Mouse (Mus musculus): ENCODE results near the gene Crtc3.

Gene Crtc3

DNA sequence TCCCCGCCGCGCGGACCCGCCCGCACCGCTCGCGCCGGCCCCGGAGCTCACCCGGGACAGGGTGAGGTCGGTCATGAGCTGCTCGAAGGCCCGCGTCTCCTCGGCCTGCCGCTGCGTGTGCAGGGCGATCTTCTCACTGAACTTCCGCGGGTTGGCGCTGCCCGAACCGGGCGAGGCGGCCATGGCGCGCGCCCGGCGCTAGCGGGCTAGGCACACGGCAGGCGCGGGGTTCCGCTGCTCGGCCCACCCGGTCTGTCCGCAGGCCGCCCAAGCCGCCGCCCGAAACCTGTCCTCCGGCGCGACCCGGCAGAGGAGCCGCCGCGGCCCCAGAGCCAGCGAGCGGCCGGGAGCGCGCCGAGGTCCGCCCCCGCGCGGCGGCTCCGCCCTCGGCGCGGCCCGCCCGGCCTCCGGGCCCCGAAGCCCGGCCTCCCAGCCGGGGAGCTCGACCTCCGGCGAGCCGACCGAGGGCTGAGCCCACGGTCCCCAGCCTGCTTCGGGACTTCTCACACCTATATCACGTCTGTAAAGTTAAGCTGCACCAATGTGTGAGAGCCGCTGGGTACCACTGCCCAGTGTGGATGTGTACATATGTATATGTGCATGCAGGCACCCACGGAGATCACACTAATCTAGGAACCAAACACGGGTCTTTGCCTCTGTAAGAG is at the start of gene Crtc3:
Gene Crtc3, minus strand, starts transcription at position 322 of the 665 bp plus-strand sequence.
- peak; percentile 55 for DNase-seq

DNA sequence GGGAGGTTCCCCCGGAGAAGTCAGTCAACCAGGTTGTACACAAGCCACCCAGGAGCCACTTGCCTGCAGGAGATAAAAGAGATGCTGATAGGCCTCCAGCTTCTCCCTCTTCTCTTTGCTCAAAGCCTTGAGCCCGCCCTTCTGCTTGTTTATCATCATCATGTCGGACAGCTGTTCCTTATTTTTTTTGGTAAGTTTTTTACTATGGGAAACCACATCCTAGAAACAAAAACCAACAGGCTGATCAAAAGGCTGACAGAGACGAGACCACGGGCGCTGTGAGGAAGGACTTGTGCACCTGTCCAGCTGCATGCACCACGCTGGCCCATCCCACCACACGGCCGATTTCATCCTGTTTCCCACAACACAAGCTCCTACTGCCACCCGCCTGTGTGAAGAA is 47.5 kb upstream of the Crtc3 start:
- DNase-seq, result no peak

DNA sequence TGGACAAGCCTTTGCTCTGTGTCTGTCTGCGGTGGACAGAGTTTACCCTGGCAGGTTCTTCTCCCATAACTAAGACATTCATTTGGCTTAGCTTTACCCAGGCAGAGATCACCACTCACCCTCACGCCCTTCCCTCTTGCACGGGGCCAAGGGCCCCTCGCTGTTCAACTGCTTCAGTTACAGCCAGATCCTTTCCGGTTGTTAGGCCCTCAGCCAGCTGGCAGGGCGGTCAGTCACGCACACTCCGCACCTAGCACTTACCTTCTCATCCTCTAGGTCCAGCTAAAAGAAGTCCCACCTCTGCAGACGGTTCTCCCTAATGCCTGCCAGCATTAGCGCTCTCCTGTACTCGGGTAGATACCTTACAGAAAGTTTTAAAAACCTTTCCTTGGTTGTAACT is 44.3 kb upstream of the Crtc3 start:
- DNase-seq, result no peak

DNA sequence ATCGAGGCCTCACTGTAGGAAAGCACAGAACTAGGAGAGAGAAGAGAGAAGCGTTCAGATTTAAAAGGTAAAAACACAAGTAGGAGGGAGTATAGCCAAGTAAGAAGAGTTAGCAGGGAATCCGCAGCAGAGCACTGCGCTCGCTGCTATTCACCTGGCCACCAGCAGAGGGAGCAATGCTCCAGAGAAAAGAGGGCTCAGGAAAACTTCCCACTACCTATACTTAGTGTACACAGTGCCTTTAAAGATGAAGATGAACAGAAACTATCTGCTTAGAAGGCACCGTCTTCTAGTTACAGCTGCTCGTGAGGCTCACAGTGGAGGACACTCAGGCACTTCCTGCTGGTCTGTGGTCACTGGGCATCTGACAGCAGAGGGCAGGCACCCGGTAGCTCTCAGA is 41.0 kb upstream of the Crtc3 start:
- DNase-seq, result peak; percentile 83

DNA sequence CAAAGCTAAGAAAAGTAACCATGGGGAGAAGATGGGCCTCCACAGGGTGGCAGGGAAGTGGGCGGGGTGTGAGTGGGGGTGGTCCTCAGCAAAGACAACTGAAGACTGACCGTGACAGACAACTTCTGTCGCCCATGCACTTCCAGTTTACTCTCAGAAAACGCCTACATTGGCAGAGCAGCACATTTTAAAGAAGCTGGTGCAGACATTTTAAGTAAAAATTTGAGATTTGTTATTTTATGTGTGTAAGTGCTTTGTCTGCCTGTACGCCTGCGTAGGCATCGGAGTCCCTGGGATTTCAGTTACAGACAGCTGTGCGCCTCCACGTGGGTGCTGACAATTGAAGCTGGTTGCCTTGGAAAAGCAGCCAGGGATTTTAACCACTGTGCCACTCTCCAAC is 32.4 kb upstream of the Crtc3 start:
- DNase-seq, result no peak

DNA sequence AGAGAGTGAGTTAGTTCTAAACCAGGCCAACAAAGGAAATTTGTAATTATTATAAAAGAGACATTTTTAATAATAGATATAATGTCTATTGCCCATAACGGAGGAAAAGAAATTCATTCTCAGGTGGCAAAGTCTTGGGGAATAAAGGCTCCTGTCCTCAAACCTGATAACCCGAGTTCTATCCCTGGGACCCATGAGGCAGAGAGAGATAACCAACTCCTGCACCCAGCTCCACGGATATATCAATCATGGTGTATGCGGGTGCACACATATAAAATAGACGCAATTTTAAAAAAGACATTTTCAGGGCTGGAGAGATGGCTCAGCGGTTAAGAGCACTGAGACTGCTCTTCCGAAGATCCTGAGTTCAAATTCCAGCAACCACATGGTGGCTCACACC is 30.9 kb upstream of the Crtc3 start:
- DNase-seq, result no peak

DNA sequence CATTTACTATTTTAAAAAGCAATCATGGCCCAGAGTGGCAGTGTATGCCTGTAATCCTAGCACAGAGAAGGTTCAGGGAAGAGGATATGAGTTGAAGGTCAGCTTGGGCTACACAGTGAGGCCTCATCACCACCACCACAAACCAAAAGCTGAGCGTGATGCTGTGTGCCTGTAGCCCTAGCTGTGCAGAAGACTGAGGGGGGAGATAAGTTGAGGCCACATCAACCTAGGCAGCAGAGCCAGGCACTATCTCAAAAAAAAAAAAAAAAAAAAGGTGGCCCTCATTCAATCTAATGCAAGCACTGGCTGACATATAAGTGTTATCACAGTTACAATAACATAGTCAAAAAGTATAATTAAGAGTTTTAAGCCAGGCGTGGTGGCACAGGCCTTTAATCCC is 30.4 kb upstream of the Crtc3 start:
- no peak for DNase-seq

DNA sequence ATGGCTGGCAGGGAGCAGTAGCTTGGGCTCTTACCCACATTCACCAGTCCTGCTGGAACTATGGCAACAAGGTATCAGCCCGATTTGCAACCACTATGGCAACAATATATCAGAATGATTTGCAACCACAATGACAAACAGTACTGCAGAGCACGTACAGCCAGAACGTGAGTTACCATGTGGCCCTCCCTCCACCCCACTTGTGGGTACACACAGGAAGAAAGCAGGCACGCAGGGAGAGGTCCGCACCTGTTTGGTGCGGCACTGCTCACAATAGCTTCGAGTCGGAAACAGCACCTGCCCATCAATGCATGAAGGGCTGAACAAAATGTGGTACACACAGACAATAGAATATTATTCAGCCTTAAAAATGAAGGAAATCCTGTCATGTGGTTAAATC is 29.8 kb upstream of the Crtc3 start:
- no peak for DNase-seq

DNA sequence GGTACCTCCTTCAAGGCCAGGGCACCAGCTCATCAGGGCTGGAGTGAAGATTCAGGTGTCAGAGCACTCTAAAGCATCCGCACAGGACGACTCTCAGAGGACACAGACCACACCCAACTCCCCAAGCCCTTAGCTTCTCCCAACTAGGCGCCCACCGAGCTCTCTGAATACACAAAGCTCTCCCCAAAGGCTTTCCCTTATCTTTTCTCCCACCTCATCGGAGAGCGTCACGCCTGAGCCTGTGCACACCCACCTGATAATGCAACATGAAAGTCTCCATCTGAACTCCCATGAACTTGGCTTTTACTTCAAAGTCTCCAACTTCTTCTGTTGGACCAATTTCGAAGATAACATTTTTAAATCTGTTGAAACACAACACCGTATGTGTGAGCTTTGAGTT is 28.1 kb upstream of the Crtc3 start:
- DNase-seq, result no peak

DNA sequence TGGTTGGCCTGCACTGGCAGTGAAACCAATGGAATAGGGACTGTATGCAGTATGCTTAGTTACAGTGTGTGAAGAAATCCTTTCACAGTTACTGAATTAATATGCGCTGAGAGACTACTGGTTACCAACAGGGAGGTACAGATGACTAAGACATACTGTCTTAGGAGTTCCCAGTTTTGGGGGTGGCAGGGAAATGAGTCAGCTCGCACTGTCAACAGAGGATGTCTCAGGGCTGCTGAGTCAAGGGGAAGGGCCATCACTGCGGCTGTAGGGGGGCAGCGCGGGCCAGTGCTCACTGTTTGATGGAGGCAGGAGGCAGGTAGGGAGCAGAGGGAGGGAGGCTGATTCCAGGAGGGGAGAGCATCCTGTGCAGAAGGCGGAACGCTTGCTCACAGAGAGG is 26.6 kb upstream of the Crtc3 start:
- DNase-seq, result no peak

DNA sequence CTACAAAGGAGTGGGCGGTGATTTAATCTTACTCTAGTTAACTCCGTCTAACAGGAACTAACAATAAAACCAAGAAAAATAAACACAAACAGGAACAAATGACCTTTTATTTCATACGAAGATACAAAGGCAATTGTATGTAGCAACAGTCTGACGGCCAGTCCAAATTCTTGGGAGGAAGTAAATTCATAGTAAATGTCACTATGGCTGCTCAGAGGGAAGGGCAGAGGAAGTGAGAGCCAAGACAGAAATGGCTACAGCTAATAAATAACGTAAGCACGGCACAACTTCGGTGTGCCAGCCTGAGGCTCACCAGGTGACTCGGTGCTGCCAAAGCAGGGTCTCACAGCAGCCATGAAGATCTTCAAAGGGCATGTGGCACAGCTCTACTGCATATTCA is 22.8 kb upstream of the Crtc3 start:
- no peak for DNase-seq

DNA sequence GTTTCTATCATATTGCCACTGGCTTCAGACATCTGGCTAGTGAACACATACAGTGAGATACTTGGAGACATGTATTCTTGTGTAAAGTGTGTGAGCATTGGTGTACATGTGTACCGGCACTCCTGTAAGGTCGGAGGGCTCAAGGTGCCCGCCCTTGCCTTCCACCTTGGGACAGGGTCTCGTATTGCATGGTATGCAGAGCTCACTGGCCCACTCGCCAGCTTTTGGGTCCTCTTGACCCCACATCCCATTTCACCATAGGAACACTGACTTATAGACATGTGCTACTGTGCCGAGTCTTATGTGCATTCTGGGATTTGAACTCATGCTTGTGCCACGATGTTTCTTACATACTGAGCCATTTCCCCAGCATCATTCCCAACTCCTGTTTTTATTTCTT is 21.7 kb upstream of the Crtc3 start:
- DNase-seq, result no peak

DNA sequence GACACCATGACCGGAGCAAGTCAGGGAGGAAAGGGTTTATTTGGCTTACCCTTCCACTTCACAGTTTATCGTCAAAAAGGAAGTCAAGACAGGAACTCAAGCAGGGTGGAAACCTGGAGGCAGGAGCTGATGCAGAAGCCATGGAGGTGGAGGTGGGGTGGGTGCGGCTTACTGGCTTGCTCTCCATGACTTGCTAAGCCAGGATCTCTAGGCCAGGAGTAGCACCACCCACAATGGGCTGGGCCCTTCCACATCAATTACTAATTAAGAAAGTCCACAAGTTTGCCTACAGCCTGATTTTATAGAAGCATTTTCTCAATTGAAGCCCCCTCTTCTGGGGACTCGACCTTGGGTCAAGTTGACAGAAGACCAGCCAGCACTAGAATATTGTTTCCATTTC is 15.4 kb upstream of the Crtc3 start:
- DNase-seq, result no peak

DNA sequence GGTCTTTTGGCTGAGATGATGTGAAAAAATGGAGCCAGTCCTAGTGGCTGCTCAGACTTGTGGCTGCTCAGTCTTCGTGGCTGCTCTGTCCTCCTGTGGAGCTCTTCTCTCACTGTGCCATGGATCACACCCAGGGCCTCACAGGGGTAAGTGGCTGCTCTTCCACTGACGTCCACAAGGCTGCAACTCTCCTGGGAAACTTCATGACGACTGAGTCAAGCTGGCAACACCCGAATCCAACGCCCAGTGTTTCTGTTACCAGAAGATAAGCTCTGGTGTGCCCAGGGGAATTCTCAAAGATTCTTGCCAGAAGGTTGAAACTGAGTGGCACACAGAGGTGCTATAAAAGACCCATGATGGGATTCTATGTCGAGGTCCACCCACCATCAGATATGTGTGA is 13.8 kb upstream of the Crtc3 start:
- DNase-seq, result no peak

DNA sequence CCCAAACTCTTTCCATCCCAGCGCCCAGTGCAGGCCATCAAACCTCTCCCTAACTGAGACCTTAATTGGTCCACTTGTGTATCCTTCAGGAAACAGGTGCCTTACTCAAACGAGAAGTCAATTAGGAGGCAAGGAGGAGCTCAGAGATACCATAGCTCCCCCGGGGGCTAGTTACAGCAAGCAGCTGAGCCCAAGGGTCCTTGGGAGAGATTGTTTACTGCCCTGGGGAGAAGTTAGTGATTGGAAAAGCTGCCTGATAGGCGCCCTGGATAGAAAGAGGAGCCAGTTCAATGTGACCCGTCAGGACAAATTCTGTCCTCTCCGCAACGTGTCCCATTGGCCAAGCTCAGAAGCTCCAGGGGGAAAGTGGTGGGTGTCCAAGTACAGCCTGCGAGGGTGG is 11.0 kb upstream of the Crtc3 start:
- no peak for DNase-seq

DNA sequence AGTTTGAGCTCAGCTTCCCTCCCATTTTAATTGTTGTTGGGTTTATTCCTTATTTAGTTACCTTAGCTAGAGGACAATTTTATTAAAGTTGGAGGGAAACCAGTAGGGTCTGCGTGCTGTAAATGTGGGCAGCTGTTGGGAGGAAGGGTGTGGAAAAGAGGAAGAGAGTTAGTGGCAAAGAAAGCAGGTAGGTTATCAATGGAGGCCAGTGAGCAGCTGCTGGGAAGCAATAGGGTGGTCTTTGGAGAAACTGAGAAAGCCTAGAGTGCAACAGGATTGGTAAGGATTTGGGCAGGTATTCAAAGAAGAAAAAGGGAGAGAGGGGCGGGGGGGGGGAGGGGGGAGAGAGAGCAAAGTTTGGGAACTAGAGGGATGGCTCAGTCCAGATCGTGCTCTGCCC is 10.3 kb upstream of the Crtc3 start:
- DNase-seq, result no peak

DNA sequence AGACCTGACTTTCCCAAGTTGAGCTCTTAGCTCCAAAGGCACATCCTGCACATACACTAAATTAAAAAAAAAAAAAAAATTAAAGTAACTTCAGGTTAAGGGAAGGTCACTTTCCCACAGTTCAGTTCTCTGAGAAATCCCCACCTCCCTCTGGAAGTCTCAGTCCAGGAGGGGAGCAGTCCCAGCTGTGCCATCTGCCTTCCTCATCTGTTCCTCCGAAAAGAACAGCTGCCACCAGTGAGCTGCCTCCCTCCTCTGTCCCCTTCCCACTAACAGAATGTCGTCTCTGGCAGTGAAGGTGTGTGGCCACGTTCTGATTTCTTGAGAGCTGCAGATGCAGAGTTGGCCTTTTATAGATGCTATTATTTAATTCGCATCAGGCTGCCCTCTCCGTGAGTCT is 9.2 kb upstream of the Crtc3 start:
- DNase-seq, result no peak

DNA sequence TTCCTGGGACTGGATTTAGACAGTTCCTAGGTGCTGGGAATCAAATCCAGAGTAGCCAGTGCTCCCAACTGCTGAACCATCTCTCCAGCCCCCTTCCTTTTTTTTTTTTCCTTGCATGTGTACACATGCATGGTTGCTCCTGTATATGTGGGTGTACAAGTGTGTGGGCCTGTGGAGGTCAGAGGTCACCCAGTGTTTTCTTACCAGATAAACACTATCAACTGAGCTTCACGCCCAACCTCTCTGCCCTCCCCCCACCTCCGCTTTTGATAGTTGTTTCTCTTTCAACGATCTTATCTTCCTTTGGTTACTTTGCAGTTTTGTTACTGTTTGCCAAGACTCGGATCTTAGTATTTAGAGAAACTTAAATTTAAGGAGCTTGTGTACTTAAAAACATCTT is 8.2 kb upstream of the Crtc3 start:
- DNase-seq, result no peak

DNA sequence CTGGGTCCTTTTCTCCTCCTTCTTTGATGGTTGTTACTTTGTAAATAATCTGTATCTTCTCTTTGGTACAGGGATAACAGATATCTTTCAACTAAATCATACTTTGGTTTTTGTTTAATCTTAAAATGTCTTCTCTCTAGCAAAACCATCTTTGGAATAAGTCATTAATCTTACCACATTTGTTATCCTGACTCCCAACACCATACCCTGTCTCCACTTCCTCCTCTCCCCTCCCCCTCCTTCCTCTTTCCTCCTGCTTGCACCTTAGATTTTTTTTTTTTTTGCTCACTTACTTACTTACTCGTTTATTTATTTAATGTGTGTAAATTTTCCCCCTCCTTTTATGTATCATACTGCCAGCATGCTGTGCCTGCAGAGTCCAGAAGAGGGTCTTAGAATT is 7.7 kb upstream of the Crtc3 start:
- no peak for DNase-seq

DNA sequence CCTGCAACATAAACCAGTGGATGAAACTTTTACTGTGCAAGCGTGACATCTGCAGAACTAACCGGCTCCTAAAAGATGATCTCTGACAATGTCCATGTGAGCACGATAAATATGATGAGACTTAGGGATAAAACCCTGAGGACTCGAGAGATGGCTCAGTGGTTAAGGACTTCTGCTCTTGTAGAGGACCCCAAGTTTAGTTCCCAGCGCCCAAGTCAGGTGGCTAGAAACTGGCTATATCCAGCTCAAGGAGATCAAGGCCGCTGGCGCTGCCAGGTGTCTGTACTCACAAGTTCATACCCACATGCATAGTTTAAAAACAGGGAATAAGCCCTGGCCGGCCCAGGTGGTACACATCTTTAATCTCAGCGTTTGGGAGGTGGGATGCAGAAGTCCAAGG is 3.8 kb upstream of the Crtc3 start:
- no peak for DNase-seq

DNA sequence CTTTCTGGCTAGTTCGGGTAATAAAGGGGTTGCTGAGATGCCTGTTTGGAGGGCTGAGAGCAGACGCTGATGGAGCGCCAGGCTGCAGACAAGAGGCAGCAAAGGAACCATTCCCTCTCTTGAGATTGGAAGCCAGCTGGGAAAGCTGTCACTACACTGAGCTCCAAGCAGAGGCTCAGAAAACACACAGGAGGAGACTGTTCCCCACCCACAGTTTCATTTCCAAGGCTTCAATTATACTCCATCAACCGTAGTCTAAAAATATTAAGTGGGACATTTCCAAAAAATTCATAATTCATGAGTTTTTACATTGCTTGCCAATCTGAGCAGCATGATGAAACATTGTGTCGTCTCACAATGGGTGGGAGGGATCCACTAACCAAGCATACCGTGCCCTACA is 2.5 kb upstream of the Crtc3 start:
- peak; percentile 33 for DNase-seq

DNA sequence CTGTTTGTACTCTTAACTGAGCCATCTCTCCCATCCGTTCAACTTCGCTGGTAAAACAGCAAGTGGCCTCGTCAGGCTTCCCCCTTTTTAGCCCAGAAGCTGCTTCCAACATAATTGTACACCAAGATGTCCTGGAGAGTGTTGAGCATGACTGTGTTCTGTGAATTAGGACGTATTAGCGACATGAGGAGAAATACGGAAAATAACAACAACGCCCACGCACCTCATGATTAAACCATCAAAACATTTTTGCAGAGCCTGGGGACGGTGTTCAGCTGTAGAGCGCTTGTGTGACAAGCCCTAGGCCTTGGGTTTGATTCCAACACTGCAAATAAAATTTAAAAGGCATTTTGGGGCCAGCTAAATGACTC is 529 bp upstream of the Crtc3 start:
- no peak for DNase-seq

DNA sequence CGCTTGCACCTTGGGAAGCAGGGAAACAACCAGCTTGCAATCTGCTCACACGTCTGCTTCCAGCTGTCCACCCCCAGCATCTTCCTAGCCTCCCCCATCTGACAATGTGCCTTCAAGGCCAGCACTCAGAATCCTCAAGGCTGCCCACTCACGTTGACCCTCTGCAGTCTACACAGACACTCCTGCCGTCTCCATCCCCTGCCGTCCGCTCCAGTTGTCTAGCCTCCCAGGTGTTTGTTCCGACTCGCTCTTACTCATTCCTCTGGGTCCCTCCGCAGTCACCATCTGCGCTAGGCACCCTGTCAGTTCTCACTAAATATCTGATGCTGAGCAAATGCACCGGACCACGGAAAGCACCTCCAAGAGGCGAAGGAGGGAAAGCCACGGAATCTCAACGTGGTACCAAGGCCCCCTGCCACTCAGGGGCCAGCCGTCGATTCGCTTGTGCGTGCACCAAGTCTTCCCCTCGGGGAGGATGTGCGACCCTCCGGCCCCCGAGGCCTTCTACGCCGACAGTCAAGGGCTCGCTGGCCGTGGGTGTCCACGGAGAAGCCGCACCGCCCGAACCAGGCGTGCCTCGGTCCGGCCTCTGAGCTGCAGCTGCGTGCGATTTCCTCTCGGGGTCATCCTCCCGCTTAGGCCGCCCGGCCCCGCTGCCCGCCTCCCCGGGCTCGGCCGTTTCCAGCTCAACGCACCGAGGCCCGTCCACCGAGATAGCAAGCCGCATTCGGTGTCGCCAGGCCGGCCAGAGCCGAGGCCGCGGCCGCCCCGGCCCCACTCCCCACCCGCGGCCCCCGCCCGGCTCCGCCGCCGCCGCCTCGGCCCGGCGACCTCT is 739 bp downstream of the Crtc3 start:
- peak; percentile 60 for DNase-seq

DNA sequence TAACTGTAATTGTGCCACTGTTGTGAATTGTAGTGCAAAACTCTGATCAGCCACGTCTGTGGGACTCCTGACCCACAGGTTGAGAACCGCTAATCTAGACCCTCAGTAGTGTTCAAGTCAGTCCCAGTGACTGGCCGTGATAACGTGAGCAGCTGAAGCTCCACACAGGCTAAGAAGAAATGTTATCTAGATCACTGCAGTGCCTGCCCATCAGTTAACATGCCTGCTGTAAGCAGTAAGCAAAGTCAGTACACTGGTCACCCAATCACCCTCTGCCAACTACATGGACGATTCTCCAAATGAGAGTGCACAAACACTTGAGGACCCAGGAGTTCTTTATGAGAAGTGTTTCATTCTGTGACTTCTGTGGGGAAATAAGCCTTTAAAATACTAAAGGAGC is 3.0 kb downstream of the Crtc3 start:
- DNase-seq, result no peak

DNA sequence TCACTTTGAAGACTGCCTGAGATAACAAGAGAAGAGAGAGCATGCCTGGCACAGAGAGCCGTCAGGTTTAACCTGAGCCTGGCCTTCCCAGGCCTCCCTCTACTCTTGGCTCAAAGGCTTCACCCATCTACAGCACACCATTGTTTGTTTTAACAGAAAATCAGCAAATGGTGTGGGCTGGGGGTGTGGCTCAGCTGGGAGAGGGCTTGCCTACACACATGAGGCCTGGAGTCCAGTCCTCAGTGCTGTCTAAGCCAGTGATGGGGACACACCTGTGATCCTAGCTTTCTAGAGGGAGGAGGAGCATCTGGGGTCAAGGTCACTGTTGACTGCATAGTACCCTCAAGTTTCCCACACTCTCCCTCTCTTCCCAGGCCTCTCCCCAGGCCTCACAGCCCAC is 6.0 kb downstream of the Crtc3 start:
- no peak for DNase-seq
